In genomic region chr11:11740603-11741002, GRCm38 (mm10) we compare ENCODE assay signal across 27 mouse cellular contexts. TPM values are rescaled to one million over a fixed set of nuclear protein-coding genes. Genes with fewer than 3 reads are reported as not detected.
DNase-seq lines count a peak whose midpoint lies in the region; ATAC-seq and TF ChIP-seq lines count a peak whose summit lies in the region.
"Had no signal": no experiment of that assay in that cellular context is flagged by ENCODE, and none has a peak within 500 bp of the region (broad histone marks: within the 10 kb centered on the region; RNA-seq: fewer than 3 reads in every experiment).

No protein-coding gene starts in this region.

- H3K27me3 ChIP-seq in thymus, adult 2 months (ENCODE audit: control insufficient read depth, insufficient read depth, low read length), result no peaks in the 10 kb centered on the region
- H3K27me3 ChIP-seq in MEL (ENCODE audit: control insufficient read depth in 1 of 2, insufficient read depth in 2 of 2, low read length in 2 of 2), result no peaks in the 10 kb centered on the region
- H3K27me3 ChIP-seq in liver, embryonic 14.5 days (ENCODE audit: control insufficient read depth, insufficient read depth, low read length), result no peaks in the 10 kb centered on the region
- H3K27me3 ChIP-seq: heart, embryonic 12.5 days; neural tube, embryonic 15.5 days; stomach, embryonic 15.5 days had no signal

- H3K4me3 ChIP-seq in thymus, adult 2 months (ENCODE audit: control insufficient read depth, insufficient read depth, low read length), result no peak overlapping the region
- H3K4me3 ChIP-seq in MEL (ENCODE audit: control insufficient read depth in 1 of 2, insufficient read depth in 1 of 2, low read depth in 2 of 2, low read length in 2 of 2), result no peak overlapping the region
- no peak overlapping the region for H3K4me3 ChIP-seq in liver, embryonic 14.5 days (ENCODE audit: insufficient read depth in 1 of 2, low read depth in 2 of 2, low read length in 2 of 2)
- H3K4me3 ChIP-seq: erythroblast, embryonic 14.5 days; heart, adult 2 months; heart, embryonic 12.5 days; neural tube, embryonic 15.5 days; stomach, embryonic 15.5 days had no signal

- DNase-seq in thymus, adult 2 months, result no peak
- DNase-seq in thymus, postnatal 36 days, result no peak
- no peak for DNase-seq in MEL (ENCODE audit: low read depth, low spot score)
- DNase-seq in liver, embryonic 14.5 days (ENCODE audit: low read depth in 3 of 3, low spot score in 3 of 3), result no peak
- DNase-seq in layer of hippocampus, postnatal 14 days (ENCODE audit: low spot score in 2 of 2), result no peak
- DNase-seq in right cerebral cortex, adult 18-20 months, result no peak
- DNase-seq in cerebellum, adult 9-11 months, result no peak
- DNase-seq: adrenal gland, postnatal 36 days; cerebellum, adult 18-20 months; cerebellum, postnatal 14 days; forebrain, postnatal 0 days; heart, adult 2 months; kidney, adult 11 months; kidney, postnatal 14 days; left cerebral cortex, postnatal 4 days; lung, embryonic 14.5 days; lung, postnatal 14 days; midbrain, embryonic 14.5 days; thymus, postnatal 25 days had no signal

- no peaks in the 10 kb centered on the region for H3K9me3 ChIP-seq in MEL (replicated peaks; ENCODE audit: insufficient read depth, low read length)
- no peaks in the 10 kb centered on the region for H3K9me3 ChIP-seq in liver, embryonic 14.5 days (ENCODE audit: control insufficient read depth, low read length)
- H3K9me3 ChIP-seq: G1E; heart, embryonic 12.5 days; neural tube, embryonic 15.5 days; stomach, embryonic 15.5 days had no signal

- WGBS in thymus, adult 2 months, result 31% methylated on average over 5 of the region's 5 CpGs
- 62% methylated on average over 5 of the region's 5 CpGs for WGBS in liver, embryonic 14.5 days (ENCODE audit: insufficient replicate concordance)

- ATAC-seq in liver, embryonic 14.5 days (ENCODE audit: insufficient read depth), result no peak
- ATAC-seq: forebrain, postnatal 0 days; inflammation-experienced regulatory T-cells, adult 6 months; Patski had no signal

- H3K36me3 ChIP-seq in thymus, adult 2 months (ENCODE audit: control insufficient read depth, insufficient read depth, low read length), result peaks cover 48% of the 10 kb centered on the region
- peaks cover 20 to 55% of the 10 kb centered on the region in 2 experiments for H3K36me3 ChIP-seq in MEL (ENCODE audit: control insufficient read depth in 1 of 2, insufficient read depth in 2 of 2, low read length in 2 of 2)
- H3K36me3 ChIP-seq in liver, embryonic 14.5 days (replicated peaks; ENCODE audit: control insufficient read depth, insufficient read depth, low read depth), result peaks cover 2% of the 10 kb centered on the region
- H3K36me3 ChIP-seq: heart, embryonic 12.5 days; neural tube, embryonic 15.5 days; stomach, embryonic 15.5 days had no signal

- no peak overlapping the region for H3K4me2 ChIP-seq in liver, embryonic 14.5 days (ENCODE audit: low read depth)
- H3K4me2 ChIP-seq: heart, embryonic 12.5 days; hindbrain, embryonic 14.5 days; lung, embryonic 14.5 days; neural tube, embryonic 15.5 days; stomach, embryonic 15.5 days had no signal

- no peak for TF ChIP-seq CTCF in thymus, adult 2 months (IDR thresholded peaks at IDR 0.05; ENCODE audit: borderline replicate concordance, control insufficient read depth, extremely low read depth, insufficient read depth, low read length, poor library complexity)
- TF ChIP-seq CTCF in MEL (IDR thresholded peaks at IDR 0.05 in 2 of 3, conservative IDR thresholded peaks at IDR 0.05 in 1 of 3; ENCODE audit: control insufficient read depth in 1 of 3, insufficient read depth in 1 of 3, low read depth in 2 of 3, low read length in 3 of 3, poor library complexity in 1 of 3, severe bottlenecking in 1 of 3), result no peak
- TF ChIP-seq CTCF in liver, embryonic 14.5 days (IDR thresholded peaks at IDR 0.05; ENCODE audit: low read depth), result no peak

- no peak for TF ChIP-seq POLR2A in thymus, adult 2 months (IDR thresholded peaks at IDR 0.05; ENCODE audit: control insufficient read depth, extremely low read depth, insufficient read depth, low read length, poor library complexity)
- TF ChIP-seq POLR2A in MEL (IDR thresholded peaks at IDR 0.05; ENCODE audit: control insufficient read depth in 1 of 2, insufficient read depth in 1 of 2, low read depth in 1 of 2, low read length in 2 of 2, poor library complexity in 1 of 2), result no peak

- TF ChIP-seq RAD21 in MEL (IDR thresholded peaks at IDR 0.05; ENCODE audit: low read depth, low read length), result no peak

- H3K4me1 ChIP-seq in thymus, adult 2 months (replicated peaks; ENCODE audit: control insufficient read depth, insufficient read depth, low read length), result peaks cover 34% of the 10 kb centered on the region
- H3K4me1 ChIP-seq in MEL (ENCODE audit: control insufficient read depth in 1 of 2, insufficient read depth in 2 of 2, low read length in 2 of 2), result peaks cover 25 to 33% of the 10 kb centered on the region in 2 experiments
- H3K4me1 ChIP-seq in liver, embryonic 14.5 days (replicated peaks; ENCODE audit: control insufficient read depth in 2 of 2, insufficient read depth in 2 of 2, low read length in 1 of 2), result peaks cover 13 to 23% of the 10 kb centered on the region in 2 experiments
- H3K4me1 ChIP-seq: heart, embryonic 12.5 days; neural tube, embryonic 15.5 days; stomach, embryonic 15.5 days had no signal

- peaks cover 19% of the 10 kb centered on the region; the same call in 1 of the 2 replicates for H3K79me2 ChIP-seq in MEL (ENCODE audit: control insufficient read depth, insufficient read depth, low read length, poor library complexity)

- no peak for TF ChIP-seq EP300 in MEL (IDR thresholded peaks at IDR 0.05; ENCODE audit: low read depth in 1 of 2, low read length in 2 of 2)
- TF ChIP-seq EP300 in liver, embryonic 14.5 days (IDR thresholded peaks at IDR 0.05; ENCODE audit: low read depth), result no peak

- peak overlapping the region; percentile 73 for H3K27ac ChIP-seq in thymus, adult 2 months (ENCODE audit: control insufficient read depth, insufficient read depth, low read length)
- H3K27ac ChIP-seq in MEL (ENCODE audit: control insufficient read depth, low read depth, low read length), result peak overlapping the region; percentile 54
- peak overlapping the region; percentile 49 for H3K27ac ChIP-seq in liver, embryonic 14.5 days
- H3K27ac ChIP-seq: heart, adult 2 months; hindbrain, embryonic 14.5 days; neural tube, embryonic 15.5 days; stomach, embryonic 15.5 days had no signal

- H3K9ac ChIP-seq in MEL (ENCODE audit: control insufficient read depth, low read depth, low read length, poor library complexity, severe bottlenecking), result no peak overlapping the region
- no peak overlapping the region for H3K9ac ChIP-seq in liver, embryonic 14.5 days (replicated peaks)
- H3K9ac ChIP-seq: forebrain, postnatal 0 days; heart, embryonic 12.5 days; hindbrain, embryonic 14.5 days; lung, embryonic 14.5 days; neural tube, embryonic 15.5 days; stomach, embryonic 15.5 days had no signal

TF ChIP-seq in MEL, 35 proteins besides CTCF, POLR2A, EP300 and RAD21:
- no peak for TF ChIP-seq ELF1 (IDR thresholded peaks at IDR 0.05; ENCODE audit: low read depth, low read length)
- no peak for TF ChIP-seq TBP (IDR thresholded peaks at IDR 0.05; ENCODE audit: low read depth, low read length)
TF ChIP-seq in MEL: peak in this region for 0.

RNA-seq across cellular contexts. Expression of gene Ikzf1, which starts 55.8 kb away (rescaled TPM):
- 645 and 923 TPM in 2 replicates for polyA plus RNA-seq in thymus, adult 2 months (2012; rRNA removed)
- total RNA-seq in MEL (2012; rRNA removed), result 90.6 and 97.3 TPM in 2 replicates
- polyA plus RNA-seq in MEL (2012; ENCODE audit: insufficient read depth in 1 of 2, insufficient read length in 2 of 2, low read depth in 1 of 2, low replicate concordance in 2 of 2, missing spikeins in 1 of 2), result 100 to 1,000 TPM in 1 of 2 experiments, 10 to 100 TPM in 1; 28.0 to 128 TPM
- polyA plus RNA-seq in liver, embryonic 14.5 days (2012; rRNA removed), result 63.3 and 65.4 TPM in 2 replicates
- polyA plus RNA-seq in liver, embryonic 14.5 days (2014; fragmentation: Nextera tagmentation; extraction: Ambion mirVana), result 46.6 and 60.5 TPM in 2 replicates
- 1 to 10 TPM; 3.2 to 3.9 TPM for total RNA-seq in layer of hippocampus, postnatal 14 days (2021)
- polyA plus RNA-seq: Patski had no signal
